Mouse (Mus musculus) myocyte (in vitro differentiated cells): ENCODE results near the gene Vmn2r1.

ENCODE experiments used
- CEBPB ChIP-seq: IDR thresholded peaks from 2 replicates; pipeline ENCODE4 v1.6.1; 2011; ENCODE audit warnings: mild to moderate bottlenecking, moderate library complexity; ENCODE audit not compliant: poor library complexity, insufficient read depth, severe bottlenecking
- E2F4 ChIP-seq: IDR thresholded peaks from one replicate; pipeline ENCODE4 v1.6.1; 2011; ENCODE audit warnings: mild to moderate bottlenecking, control low read depth, moderate library complexity; ENCODE audit not compliant: insufficient read depth
- MAX ChIP-seq: IDR thresholded peaks from one replicate; pipeline ENCODE4 v1.6.1; 2011; ENCODE audit warnings: low read depth, mild to moderate bottlenecking, control low read depth
- MYOD1 ChIP-seq, 3 experiments: IDR thresholded peaks; one replicate each; pipeline ENCODE4 v1.6.1; 2011; ENCODE audit warnings: control low read depth in 2 of 3, low read depth in 2 of 3, mild to moderate bottlenecking in 2 of 3, moderate library complexity in 1 of 3; ENCODE audit not compliant: insufficient read length in 2 of 3, control insufficient read depth in 1 of 3
- MYOG ChIP-seq, 3 experiments: IDR thresholded peaks; one replicate each; pipeline ENCODE4 v1.6.1; 2011; ENCODE audit warnings: control low read depth in 2 of 3, low read depth in 2 of 3, mild to moderate bottlenecking in 2 of 3; ENCODE audit not compliant: insufficient read length in 2 of 3, control insufficient read depth in 1 of 3, insufficient read depth in 1 of 3
- POLR2A ChIP-seq: IDR thresholded peaks from one replicate; pipeline ENCODE4 v1.6.1; 2011; ENCODE audit warnings: low read depth, mild to moderate bottlenecking, control low read depth, moderate library complexity; ENCODE audit not compliant: insufficient read length
- POLR2AphosphoS2 ChIP-seq: IDR thresholded peaks from one replicate; pipeline ENCODE4 v1.6.1; 2011; ENCODE audit warnings: low read depth, control low read depth; ENCODE audit not compliant: insufficient read length
- REST ChIP-seq: IDR thresholded peaks from one replicate; pipeline ENCODE4 v1.6.1; 2011; ENCODE audit warnings: mild to moderate bottlenecking, control low read depth, moderate library complexity; ENCODE audit not compliant: insufficient read depth, insufficient read length
- SRF ChIP-seq: IDR thresholded peaks from one replicate; pipeline ENCODE4 v1.6.1; 2011; ENCODE audit warnings: low read depth; ENCODE audit not compliant: control insufficient read depth, insufficient read length
- TCF12 ChIP-seq: IDR thresholded peaks from one replicate; pipeline ENCODE4 v1.6.1; 2011; ENCODE audit warnings: mild to moderate bottlenecking, control low read depth; ENCODE audit not compliant: poor library complexity, insufficient read depth, severe bottlenecking
- TCF3 ChIP-seq: IDR thresholded peaks from one replicate; pipeline ENCODE4 v1.6.1; 2011; ENCODE audit warnings: low read depth, control low read depth; ENCODE audit not compliant: insufficient read length
- USF1 ChIP-seq: IDR thresholded peaks from one replicate; pipeline ENCODE4 v1.6.1; 2011; ENCODE audit warnings: low read depth, mild to moderate bottlenecking, control low read depth, moderate library complexity

- TF ChIP-seq POLR2A, result no peak
- TF ChIP-seq CEBPB, result no peak
- no peak for TF ChIP-seq POLR2AphosphoS2
- no peak for TF ChIP-seq USF1
- TF ChIP-seq MAX, result no peak
- no peak for TF ChIP-seq E2F4
- TF ChIP-seq TCF3, result no peak
- TF ChIP-seq SRF, result no peak
- TF ChIP-seq TCF12, result no peak
- no peak for TF ChIP-seq MYOG (IDR thresholded peaks at IDR 0.05; ENCODE audit: control insufficient read depth in 1 of 3, insufficient read depth in 1 of 3, insufficient read length in 2 of 3, low read depth in 2 of 3)
- TF ChIP-seq REST, result no peak
- TF ChIP-seq MYOD1 (IDR thresholded peaks at IDR 0.05; ENCODE audit: control insufficient read depth in 1 of 3, insufficient read length in 2 of 3, low read depth in 2 of 3), result no peak
These were observed 41.2 kb upstream of the Vmn2r1 start for GRCm38 (mm10) chr3:64039818-64040784.
